Mouse (Mus musculus): ENCODE measurements around the gene Sik3.

The Sik3 gene

DNA sequence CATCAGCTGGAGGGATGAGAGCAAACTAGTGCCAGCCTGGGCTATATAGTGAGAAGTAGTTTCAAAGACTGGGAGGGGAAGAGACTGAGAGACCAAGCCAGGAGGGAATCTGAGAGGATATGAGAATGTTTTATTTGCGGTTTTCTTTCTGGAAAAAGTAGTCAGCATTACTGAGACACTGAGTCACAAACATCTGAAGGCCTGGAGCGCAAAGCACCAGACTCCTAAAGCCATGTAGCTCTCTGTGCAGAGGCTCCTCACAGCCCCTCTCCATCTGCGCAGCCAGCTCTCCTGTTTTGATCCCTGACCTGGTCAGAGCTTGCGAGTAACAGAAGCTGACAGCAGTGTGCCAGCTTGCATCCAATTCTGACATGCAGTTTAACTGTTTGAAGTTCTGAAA, 175.8 kb downstream of the Sik3 start:
- no peak for DNase-seq (ENCODE audit: extremely low spot score, low spot score)

- no peak for DNase-seq (ENCODE audit: extremely low spot score, low spot score)
Measured at GRCm38 (mm10) chr9:46188956-46189355, 176.3 kb downstream of the Sik3 start.

- no peak for DNase-seq (ENCODE audit: extremely low spot score, low spot score)
Measured at GRCm38 (mm10) chr9:46189381-46189780, 176.8 kb downstream of the Sik3 start.

DNA sequence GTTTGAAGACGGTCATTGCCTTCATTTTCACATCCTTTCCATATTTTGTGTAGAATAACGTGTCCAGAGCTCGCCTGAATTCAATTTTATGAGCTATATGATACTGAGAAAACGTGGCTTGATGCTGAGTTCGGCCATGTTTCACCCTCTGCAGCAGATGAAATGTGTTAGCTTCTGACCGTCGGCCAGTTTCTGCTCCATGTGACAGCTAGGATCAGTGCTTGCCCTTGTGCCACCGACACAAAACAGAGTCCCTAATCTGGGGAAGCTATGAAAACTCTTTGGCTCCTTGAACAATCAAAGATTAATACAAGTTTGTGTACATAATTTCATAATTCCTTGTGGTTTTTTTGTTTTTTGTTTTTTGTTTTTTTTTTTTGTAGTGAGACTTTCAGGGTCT, 178.6 kb downstream of the Sik3 start:
- no peak for DNase-seq (ENCODE audit: extremely low spot score, low spot score)

DNA sequence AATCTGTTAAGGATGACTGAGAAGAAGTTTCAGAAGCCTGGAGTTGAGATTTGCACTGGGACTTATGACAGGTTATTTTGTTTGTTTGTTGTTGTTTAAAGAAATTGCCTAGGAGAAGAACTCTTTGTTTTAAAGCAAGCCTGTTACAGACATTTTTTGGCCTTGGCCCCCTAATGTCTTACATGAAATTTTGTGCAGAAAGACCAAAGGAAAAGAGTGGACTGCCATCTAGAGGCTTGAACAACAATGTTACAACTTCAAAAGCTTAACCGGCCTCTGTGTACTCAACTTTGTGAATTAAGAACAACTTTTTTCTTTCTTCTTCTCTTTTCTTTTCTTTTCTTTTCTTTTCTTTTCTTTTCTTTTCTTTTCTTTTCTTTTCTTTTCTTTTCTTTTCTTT, 179.0 kb downstream of the Sik3 start:
- no peak for DNase-seq (ENCODE audit: extremely low spot score, low spot score)

DNA sequence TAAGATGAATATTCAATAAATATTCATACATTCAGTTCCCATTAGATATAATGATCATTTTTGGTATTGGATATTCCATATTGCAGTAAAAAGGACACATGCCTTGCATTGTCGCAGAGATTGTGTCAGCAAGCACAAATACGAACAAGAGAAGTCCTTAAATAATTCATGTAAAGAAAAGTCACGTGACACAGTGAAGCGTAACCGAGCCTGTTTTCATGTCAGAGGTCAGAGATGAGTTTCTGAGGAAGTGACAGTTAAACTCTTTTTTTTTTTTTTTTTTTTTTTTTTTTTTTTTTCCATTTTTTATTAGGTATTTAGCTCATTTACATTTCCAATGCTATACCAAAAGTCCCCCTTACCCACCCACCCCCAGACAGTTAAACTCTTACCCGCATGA, 180.0 kb downstream of the Sik3 start:
- no peak for DNase-seq (ENCODE audit: extremely low spot score, low spot score)

- DNase-seq (ENCODE audit: extremely low spot score, low spot score): no peak
Measured at GRCm38 (mm10) chr9:46194809-46195208, 182.2 kb downstream of the Sik3 start.

- DNase-seq (ENCODE audit: extremely low spot score, low spot score): no peak
Measured at GRCm38 (mm10) chr9:46196699-46197169, 184.1 kb downstream of the Sik3 start.

DNA sequence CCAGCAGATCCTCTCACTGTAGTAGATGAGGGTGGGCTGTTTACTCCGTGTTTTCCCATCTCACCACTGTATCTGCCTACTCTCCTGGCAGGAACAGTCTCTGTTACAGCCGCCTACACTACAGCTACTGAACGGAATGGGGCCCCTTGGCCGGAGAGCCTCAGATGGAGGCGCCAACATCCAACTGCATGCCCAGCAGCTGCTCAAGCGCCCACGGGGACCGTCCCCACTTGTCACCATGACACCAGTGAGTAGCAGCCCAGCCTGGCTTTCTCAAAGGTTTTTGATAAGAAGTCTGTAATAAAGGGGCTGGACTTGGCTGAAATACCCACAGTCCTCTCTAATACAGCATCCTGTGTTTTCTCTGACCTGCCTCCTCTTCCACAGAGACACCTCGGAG, 185.8 kb downstream of the Sik3 start:
- DNase-seq (ENCODE audit: extremely low spot score, low spot score): no peak

DNA sequence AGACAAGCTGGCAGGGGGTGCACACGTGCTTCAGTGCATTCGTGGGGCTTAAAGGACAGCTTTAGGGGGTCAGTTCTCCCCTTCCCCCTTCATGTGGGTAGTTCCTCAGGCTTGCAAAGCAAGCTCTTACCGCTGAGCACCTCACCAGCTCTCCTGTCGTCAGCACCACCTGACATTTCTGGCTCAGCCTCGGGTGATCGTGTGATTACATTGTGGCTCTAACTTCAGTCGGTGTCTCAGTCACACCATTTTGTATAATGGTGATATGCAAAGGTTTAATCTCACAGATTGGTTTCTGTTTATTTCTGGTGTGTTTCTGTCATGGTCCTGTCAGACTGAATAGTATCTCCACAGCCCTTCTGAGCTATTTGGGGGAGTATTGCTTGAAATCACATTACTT, 186.3 kb downstream of the Sik3 start:
- no peak for DNase-seq (ENCODE audit: extremely low spot score, low spot score)

GRCm38 (mm10) chr9:46199609-46200008, 187.0 kb downstream of the Sik3 start:
- no peak for DNase-seq (ENCODE audit: extremely low spot score, low spot score)

DNA sequence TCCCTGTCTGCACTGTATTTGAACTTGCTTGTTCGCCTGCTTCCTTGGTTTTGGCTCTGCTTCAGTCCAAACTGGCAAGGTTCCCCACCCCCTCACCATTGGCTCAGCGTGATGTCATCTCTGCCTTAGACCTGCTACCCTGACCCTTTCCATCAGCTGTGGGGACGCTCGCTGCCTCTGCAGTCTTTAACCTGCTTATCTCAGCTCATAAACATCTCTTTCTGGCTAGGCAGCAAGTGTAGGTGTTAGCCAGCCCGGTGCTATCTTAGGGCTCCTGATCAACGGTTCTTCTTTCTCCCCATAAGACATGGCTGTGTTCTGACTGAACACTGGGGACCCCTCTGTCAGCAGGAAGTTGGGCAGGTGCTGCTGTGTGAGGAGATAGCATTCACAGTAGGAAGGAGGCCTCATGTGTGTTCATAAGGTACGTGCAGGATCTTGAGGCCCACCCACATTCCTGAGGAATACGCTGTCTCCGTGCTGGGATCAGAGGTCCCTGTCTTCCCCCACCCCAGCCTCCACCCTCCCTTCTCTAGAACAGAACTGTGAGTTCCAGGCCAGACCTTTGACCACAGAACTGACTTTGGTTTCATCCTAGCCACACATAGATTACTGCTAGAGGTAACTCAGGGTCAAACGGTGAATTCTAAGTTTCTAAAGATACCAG, 194.3 kb downstream of the Sik3 start:
- DNase-seq (ENCODE audit: extremely low spot score, low spot score): no peak

DNA sequence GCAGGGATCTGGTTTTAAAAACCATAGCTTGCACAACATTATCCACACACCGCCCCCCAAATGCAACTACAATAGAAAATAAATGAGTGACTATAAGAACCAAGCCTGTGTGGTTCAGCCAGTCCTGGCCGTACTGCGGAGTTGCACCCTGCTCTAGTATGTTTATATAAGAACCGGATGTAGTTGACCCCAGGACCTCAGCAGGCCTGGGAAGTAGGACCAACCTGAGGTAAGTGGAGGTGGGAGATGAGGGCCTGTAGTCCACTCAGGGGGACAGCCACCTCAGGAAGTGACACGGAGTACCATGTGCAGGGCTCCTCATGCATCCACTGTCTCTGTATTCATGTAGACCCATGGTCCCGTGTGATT, 194.9 kb downstream of the Sik3 start:
- DNase-seq (ENCODE audit: extremely low spot score, low spot score): no peak

DNA sequence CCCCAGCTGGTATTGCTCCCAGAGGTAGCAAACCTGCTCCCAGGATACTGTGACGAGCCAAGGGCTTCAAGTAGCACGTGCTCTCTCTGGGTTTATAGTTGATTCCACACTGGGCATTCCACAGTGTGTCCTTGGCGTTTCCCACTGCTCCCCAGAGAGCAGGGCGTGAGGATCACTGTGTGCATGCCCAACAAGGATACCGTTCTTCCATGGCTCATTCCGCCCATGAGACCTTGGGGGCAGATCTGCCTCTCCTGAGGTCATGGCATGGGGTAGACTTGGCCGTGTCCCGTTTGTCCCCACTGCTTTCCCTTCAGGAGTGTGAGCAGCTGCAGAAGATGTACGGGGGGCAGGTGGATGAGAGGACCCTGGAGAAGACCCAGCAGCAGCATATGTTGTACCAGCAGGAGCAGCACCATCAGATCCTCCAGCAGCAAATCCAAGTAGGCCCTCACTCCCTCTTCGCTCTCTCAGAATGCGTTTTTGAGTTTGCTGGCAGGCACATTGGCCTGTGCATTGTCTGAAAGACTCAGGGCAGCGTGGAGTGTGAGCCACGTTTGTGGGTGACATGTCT, 195.9 kb downstream of the Sik3 start:
- no peak for DNase-seq (ENCODE audit: extremely low spot score, low spot score)

DNA sequence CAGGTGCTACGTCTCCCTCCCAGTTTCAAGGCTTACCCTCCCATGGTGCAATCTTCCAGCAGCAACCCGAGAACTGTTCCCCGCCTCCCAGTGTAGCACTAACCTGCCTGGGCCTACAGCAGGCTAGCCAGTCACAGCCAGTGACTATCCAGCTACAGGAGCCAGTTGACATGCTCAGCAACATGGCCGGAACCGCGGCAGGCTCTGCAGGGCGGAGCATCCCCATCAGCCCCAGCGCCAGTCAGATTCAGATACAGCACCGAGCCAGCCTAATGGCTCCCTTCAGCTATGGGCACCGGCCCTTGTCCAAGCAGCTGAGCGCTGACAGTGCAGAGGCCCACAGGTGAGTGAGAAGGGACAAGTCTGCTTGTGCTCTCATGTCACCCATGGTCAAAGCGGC, 197.9 kb downstream of the Sik3 start:
- no peak for DNase-seq (ENCODE audit: extremely low spot score, low spot score)

- DNase-seq (ENCODE audit: extremely low spot score, low spot score): no peak
Measured at GRCm38 (mm10) chr9:46214276-46214675, 201.7 kb downstream of the Sik3 start.

DNA sequence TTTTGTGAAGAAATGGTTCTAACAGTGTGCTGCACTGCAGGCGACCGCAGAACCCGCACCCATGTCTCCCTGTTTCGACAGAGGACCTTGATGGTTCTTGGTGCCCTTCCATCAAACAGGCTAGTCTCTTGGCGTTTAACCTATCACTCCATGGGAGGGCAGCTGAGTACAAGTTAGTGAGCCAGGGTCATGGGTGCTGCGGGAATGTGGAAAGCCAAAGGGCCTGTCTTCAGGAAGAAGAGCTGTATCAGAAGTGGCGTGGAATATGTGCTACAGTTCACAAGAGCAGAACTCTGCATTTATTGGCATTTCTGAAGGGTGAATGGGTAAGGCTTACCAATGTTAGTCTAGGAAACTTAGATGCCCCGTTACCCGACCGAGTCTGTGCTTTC, 202.3 kb downstream of the Sik3 start:
- no peak for DNase-seq (ENCODE audit: extremely low spot score, low spot score)

GRCm38 (mm10) chr9:46215338-46216322, 203.0 kb downstream of the Sik3 start:
- DNase-seq (ENCODE audit: extremely low spot score, low spot score): no peak

DNA sequence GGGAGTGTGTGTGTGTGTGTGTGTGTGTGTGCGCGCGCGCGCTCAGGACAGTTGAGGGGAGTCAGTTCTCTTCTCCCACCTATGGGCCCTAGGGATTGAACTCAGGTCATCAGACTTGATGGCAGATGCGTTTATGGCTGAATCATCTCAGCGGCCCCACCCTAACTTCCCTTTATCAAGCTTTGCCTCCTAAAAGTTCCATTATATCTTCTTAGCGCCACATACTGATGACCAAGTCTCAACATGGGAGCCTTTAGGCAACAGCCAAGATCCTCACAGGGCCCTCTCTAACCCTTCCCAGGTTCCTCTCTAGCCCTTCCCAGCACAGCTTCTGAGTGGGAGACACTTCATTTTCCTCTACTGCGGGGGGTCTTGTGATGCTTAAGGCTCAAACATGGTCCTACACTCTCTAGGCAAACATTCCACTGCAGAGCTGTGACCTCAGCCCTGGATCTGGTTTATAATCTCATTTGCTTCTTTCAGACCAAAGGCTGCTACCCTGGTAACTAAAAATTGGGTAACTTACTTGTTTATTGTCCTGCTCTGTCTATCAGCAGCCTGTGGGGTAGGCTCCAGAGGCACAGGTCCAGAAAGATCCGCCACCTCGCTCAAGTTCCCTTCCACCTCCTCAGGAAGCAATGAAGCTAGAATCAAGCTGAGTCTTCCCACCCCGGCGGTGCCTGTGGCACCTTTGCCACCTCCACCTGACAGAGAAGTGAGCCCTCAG, 204.3 kb downstream of the Sik3 start:
- no peak for DNase-seq (ENCODE audit: extremely low spot score, low spot score)

DNA sequence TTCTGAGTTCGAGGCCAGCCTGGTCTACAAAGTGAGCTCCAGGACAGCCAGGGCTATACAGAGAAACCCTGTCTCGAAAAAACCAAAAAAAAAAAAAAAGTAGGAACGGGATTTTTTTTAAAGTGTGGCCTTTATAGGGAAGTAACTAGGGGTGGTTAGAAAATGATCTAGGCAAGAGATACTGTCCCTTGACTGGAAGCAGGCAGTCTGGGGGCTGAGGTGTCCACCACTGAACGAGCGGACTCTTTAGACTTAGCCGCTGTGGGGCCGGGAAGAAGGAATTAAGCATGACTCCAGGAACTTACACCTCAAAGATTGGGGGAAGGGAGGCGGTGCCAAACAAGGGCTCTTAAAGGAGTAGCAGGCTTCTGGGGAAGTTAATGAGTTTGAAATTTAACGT, 205.6 kb downstream of the Sik3 start:
- DNase-seq (ENCODE audit: extremely low spot score, low spot score): no peak

- no peak for DNase-seq (ENCODE audit: extremely low spot score, low spot score)
Measured at GRCm38 (mm10) chr9:46223090-46223489, 210.5 kb downstream of the Sik3 start.

DNA sequence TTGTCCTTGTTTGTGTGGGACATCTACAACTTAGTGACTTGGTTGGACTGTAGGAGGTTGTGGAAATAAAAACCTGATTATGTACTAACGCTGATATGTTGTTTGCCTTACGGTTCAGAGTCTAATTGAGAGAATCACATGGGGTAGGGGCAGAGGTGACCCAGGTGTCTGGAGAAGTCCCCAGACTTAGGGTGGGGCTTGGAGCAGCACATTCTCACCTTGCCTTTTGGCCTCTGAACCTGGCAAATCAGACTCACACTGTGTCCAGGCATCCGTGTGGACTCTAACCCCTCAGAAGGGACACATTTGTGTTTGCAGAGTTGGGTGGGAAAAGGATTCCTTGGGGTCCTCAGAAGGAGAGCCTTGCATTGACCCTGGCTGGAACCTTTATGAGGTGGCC, 211.5 kb downstream of the Sik3 start:
- no peak for DNase-seq (ENCODE audit: extremely low spot score, low spot score)
